Mouse (Mus musculus) spleen, embryonic (tissue): ENCODE data around the gene Slc24a3.

Source experiments
- CTCF ChIA-PET: fragments of 350-600 bp; sonication (Branson Sonifier 250); formaldehyde crosslinking; loops from one replicate; lab custom pipeline; 2022; lab: Charles Lee

Slc24a3 gene

GRCm38 (mm10) chr2:145546071-145546470 is 378.5 kb downstream of the Slc24a3 start:
- CTCF ChIA-PET = no interaction called here

- CTCF ChIA-PET = no interaction called here
Measured at GRCm38 (mm10) chr2:145554722-145555252, 387.2 kb downstream of the Slc24a3 start.

- CTCF ChIA-PET = no interaction called here
Measured at GRCm38 (mm10) chr2:145555713-145556112, 388.2 kb downstream of the Slc24a3 start.

- CTCF ChIA-PET = no interaction called here
Measured at GRCm38 (mm10) chr2:145557361-145557931, 389.9 kb downstream of the Slc24a3 start.

GRCm38 (mm10) chr2:145562493-145562892 is 394.9 kb downstream of the Slc24a3 start:
- CTCF ChIA-PET = no interaction called here

- CTCF ChIA-PET = no interaction called here
Measured at GRCm38 (mm10) chr2:145564596-145564995, 397.0 kb downstream of the Slc24a3 start.

GRCm38 (mm10) chr2:145566904-145567303 is 399.4 kb downstream of the Slc24a3 start:
- CTCF ChIA-PET = no interaction called here

- CTCF ChIA-PET = no interaction called here
Measured at GRCm38 (mm10) chr2:145571943-145572342, 404.4 kb downstream of the Slc24a3 start.

- CTCF ChIA-PET = no interaction called here
Measured at GRCm38 (mm10) chr2:145574148-145574547, 406.6 kb downstream of the Slc24a3 start.

- CTCF ChIA-PET = no interaction called here
Measured at GRCm38 (mm10) chr2:145583103-145583502, 415.5 kb downstream of the Slc24a3 start.

GRCm38 (mm10) chr2:145585437-145585836 is 417.9 kb downstream of the Slc24a3 start:
- CTCF ChIA-PET = no interaction called here

- CTCF ChIA-PET = interaction anchor here (0.7 kb wide), 1 partner anchor 402 kb away, joined by 3 read pairs; no protein-coding TSS in a partner anchor
Measured at GRCm38 (mm10) chr2:145588009-145588737, 420.6 kb downstream of the Slc24a3 start.

GRCm38 (mm10) chr2:145591881-145592280 is 424.3 kb downstream of the Slc24a3 start:
- CTCF ChIA-PET = no interaction called here

GRCm38 (mm10) chr2:145593649-145594347 is 426.2 kb downstream of the Slc24a3 start:
- CTCF ChIA-PET = no interaction called here

- CTCF ChIA-PET = no interaction called here
Measured at GRCm38 (mm10) chr2:145597866-145598265, 430.3 kb downstream of the Slc24a3 start.

GRCm38 (mm10) chr2:145607844-145608243 is 440.3 kb downstream of the Slc24a3 start:
- CTCF ChIA-PET = no interaction called here

GRCm38 (mm10) chr2:145610796-145611705 is 443.5 kb downstream of the Slc24a3 start:
- CTCF ChIA-PET = interaction anchor here (0.5 kb wide), 1 partner anchor 1066 kb away, joined by 3 read pairs; no protein-coding TSS in a partner anchor

- CTCF ChIA-PET = no interaction called here
Measured at GRCm38 (mm10) chr2:145612937-145613336, 445.4 kb downstream of the Slc24a3 start.

GRCm38 (mm10) chr2:145613705-145614104 is 446.2 kb downstream of the Slc24a3 start:
- CTCF ChIA-PET = no interaction called here

GRCm38 (mm10) chr2:145619688-145620087 is 452.1 kb downstream of the Slc24a3 start:
- CTCF ChIA-PET = no interaction called here

- CTCF ChIA-PET = no interaction called here
Measured at GRCm38 (mm10) chr2:145620709-145621108, 453.2 kb downstream of the Slc24a3 start.
